Mouse (Mus musculus): Measurements from ENCODE around the gene Obox3. TPM values are rescaled to one million over a fixed set of nuclear protein-coding genes. Genes with fewer than 3 reads are reported as not detected.
"Not testable (repeated sequence)": the region's sequence is repeated elsewhere in the genome, so short reads cannot be mapped to it uniquely, and the experiment has no call there.

The Obox3 gene
- not detected in 2 replicates for polyA plus RNA-seq (2012; rRNA removed)

- not testable (repeated sequence) for H3K27ac ChIP-seq (ENCODE audit: insufficient read depth, low read length); H3K4me3 ChIP-seq (ENCODE audit: insufficient read depth, low read length); H3K4me1 ChIP-seq (ENCODE audit: control insufficient read depth, insufficient read depth, low read length)
These were observed at the start of gene Obox3 for GRCm38 (mm10) chr7:15639802-15640201. TSS of gene Obox3 (minus strand) at chr7:15639902.

- not testable (repeated sequence) for H3K4me1 ChIP-seq (ENCODE audit: control insufficient read depth, insufficient read depth, low read length); H3K27ac ChIP-seq (ENCODE audit: insufficient read depth, low read length); H3K4me3 ChIP-seq (ENCODE audit: insufficient read depth, low read length)
These were observed 130.3 kb downstream of the Obox3 start for GRCm38 (mm10) chr7:15509411-15509810.

Other genes starting within 250 kb of the Obox3 start
- not detected in 2 replicates for gene Obox5, start 110.2 kb upstream of the Obox3 start, polyA plus RNA-seq (2012; rRNA removed)
- not detected in 2 replicates for gene Obox6, start 199.8 kb upstream of the Obox3 start, polyA plus RNA-seq (2012; rRNA removed)
- gene Crx, start 240.1 kb upstream of the Obox3 start, polyA plus RNA-seq (2012; rRNA removed): 0.08 TPM in 1 of 2 replicates, not detected in the other
- 0.13 and 0.27 TPM in 2 replicates for gene Crxos, start 242.7 kb upstream of the Obox3 start, polyA plus RNA-seq (2012; rRNA removed)